Mouse (Mus musculus) liver (tissue): ENCODE results near the gene Lrrc41.
A peak's percentile ranks its signal among the peaks of the same experiment; 100 is the strongest.

ENCODE experiments used
- DNase-seq: peaks from one replicate; pipeline ENCODE4 v3.0.0-alpha.2; 2020; ENCODE audit warnings: mixed read lengths

The Lrrc41 gene

DNA sequence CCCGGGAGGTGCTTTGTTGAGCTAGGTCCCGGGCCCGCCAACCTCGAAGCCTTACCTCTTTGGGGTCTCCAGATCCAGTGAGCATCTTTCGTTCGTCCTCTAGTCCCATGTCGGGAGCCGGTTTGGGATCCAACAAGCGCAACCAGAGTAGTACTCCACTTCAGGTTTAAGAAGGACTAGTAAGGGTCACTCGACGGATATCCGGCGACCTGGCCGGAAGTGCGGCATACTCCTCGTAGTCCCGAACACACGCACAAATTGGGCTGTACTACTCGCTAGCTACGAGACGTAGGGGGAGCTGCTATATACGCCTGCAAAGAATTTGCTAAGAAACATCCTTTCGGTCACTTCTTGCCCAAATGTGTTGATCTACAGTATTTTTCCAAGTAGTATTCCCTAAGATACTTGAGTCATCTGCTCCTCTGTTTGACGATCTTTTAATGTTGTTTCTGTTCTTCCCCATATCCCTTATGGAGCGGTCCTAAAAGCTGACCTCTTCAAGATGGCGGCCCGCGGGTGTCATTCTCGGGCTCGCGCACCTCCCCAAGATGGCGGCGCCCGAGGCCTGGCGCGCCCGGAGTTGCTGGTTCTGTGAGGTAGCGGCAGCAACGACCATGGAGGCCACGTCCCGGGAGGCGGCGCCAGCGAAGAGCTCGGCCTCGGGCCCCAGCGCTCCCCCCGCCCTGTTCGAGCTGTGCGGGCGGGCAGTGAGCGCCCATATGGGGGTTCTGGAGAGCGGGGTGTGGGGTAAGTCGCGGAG is at the start of gene Lrrc41, which contains the start of gene Uqcrh:
Gene Lrrc41, plus strand, starts transcription at position 409 of the 760 bp plus-strand sequence.
Gene Uqcrh, minus strand, starts transcription at position 211 of the 760 bp plus-strand sequence.
- DNase-seq, result peak; percentile 96

DNA sequence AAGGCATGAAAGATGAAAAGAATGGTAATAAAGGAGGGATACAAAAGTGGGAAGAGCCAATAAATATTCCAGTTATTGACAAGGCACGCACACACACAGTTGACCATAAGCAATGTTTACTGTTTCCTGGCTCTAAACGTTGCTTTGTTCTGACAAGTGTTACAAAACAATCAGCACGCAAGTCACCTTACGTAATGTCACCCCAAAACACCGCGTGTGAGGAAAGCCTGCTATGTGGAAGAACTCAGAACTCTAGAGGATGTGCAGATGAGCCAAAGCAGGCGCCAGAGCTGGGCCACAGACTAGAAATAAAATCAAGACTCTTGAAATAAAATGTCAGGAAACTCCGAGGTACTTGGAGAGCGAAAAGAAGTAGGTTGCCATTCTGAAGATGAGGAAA is 42.2 kb upstream of the Lrrc41 start:
- no peak for DNase-seq

DNA sequence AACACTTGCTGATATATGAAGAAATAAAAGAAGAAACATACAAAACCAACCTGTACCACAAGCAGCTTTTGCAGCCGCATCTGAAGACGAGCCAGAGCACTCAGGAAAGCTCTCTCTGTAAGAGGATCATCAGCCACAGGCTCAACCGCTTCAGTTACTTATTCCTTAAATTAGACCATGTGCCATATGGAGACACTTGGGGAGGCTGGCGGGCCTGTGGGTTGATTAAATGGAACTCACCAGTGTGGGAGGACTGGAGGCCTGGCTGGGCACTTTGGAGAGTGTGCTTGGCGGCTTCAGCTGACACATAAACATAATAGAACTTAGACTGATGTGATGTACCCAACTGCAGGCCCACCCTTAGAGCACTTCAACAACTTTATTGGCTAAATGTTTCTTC is 41.7 kb upstream of the Lrrc41 start:
- no peak for DNase-seq

DNA sequence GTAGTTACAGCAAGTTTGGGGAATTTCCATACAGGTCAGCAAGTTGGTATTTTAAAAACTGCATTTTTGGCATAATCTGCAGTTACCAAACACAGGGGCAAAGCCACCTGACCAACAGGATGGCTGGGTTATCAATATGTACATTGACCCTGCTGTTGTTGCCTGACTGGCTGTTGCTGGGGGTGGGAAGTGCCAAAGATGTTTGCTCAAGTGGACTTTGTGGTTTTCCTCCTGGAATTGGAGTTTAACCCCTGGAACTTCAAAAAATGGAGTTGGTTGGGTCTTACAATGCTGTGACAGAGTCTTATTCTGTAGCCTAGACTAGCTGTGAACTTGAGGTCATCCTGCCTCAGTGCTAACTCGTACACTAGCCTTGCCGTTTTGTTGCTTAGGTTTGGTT is 34.6 kb upstream of the Lrrc41 start:
- no peak for DNase-seq

DNA sequence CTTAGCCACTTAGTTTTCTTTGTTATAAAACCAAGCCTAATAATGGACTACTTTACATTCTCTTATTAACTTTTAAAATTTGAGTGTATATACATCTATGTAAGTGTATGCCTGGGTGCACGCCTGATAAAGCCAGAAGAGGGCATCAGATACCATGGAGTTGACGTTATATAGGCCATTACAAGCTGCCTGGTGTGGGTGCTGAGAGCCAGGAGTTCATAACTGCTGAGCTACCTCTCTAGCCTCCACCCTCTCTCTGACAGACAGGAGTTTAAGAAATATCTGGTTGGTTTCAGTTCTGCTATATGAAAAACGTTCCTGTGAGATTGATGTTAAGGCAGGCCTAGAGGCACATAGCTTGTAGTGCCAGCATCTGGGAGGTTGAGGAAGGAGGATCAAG is 32.9 kb upstream of the Lrrc41 start:
- DNase-seq, result no peak

DNA sequence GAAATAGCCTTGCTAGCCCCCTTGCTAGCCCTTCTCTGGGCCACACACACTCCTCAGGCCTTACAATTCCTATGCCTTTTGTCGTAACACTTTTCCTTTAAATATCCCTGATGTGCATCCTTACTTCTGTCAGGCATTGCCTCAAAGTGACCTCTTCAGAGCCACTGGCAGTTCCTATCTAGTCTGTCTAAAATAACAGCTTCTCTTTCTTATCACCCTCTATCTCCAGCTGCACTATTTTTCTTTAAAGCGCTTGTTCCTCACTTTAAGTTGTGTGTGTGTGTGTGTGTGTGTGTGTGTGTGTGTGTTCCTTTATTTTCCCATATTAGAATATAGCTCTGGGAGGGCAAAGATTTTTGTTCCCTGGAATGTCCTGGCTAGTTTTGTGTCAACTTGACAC is 28.5 kb upstream of the Lrrc41 start:
- DNase-seq, result no peak

DNA sequence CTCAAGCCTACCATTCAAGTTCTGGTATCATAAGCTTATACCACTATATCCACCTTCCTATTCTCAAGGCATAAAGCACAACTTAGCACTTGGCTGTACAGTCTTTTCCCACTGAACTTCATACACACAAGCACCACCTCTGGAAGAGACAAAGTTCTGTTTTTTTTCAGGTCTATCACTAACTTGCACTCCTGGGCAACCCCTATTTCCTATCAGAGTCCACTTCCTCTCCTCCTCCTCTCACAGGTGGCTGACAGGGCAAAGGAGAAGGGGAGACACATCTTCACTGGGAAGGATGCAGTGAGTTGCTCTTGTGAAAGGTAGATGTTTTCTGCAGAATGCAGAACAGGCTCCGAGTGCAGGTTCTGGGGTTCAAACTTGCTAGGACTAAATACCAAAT is 27.4 kb upstream of the Lrrc41 start:
- no peak for DNase-seq

DNA sequence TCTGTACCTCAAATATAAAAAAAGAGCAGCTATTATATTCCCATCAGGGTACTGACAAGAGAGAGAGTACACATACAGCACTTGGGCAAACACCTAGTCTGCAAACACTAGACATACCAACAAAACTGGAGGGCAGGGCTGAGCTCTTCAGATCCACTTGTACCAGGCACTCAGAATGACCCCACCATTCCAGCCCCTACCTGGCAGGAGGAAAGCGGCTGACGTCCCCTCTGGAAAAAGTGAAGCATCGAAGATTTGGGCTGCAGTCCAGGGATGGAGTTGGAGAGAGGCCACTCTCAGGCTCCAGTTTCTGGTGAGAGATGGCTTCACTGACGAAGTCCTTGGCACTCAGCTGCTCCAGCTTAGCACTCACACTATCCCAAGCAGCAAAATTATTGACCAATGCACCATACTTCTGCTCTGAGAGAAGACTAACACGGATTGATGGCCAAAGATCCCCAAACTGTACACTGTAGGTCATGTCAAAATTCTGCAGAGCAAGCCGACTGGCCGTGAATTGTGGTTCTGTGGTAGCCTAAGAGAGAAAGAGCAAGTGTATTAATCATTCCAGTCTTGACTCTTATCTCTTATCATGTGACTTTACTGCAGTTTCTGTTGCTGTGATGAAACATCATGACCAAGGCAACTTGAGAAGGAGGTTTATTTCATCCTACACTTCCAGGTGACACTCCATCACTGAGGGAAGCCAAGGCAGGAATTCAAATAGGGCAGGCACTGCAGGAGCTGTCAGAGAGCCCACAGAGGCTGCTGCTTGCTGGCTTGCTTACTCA is 26.7 kb upstream of the Lrrc41 start:
- DNase-seq, result no peak

DNA sequence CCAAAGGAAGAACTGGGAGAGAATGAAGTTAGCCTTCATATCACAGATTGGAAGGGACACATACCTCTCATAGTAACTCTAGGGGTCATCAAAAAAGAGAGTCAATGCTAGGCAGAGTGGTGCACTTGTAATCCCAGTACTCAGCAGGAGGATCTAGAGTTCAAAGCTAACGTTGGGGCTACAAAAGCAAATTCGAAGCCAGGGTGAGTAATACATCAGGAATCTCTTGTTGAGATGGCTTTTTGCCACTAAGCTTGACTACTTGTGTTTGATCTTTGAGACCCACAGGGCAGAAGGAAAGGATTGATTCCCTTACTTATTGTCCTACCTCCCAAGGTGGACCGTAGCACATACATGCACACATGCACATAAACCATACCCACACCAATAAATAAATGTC is 25.9 kb upstream of the Lrrc41 start:
- DNase-seq, result no peak

DNA sequence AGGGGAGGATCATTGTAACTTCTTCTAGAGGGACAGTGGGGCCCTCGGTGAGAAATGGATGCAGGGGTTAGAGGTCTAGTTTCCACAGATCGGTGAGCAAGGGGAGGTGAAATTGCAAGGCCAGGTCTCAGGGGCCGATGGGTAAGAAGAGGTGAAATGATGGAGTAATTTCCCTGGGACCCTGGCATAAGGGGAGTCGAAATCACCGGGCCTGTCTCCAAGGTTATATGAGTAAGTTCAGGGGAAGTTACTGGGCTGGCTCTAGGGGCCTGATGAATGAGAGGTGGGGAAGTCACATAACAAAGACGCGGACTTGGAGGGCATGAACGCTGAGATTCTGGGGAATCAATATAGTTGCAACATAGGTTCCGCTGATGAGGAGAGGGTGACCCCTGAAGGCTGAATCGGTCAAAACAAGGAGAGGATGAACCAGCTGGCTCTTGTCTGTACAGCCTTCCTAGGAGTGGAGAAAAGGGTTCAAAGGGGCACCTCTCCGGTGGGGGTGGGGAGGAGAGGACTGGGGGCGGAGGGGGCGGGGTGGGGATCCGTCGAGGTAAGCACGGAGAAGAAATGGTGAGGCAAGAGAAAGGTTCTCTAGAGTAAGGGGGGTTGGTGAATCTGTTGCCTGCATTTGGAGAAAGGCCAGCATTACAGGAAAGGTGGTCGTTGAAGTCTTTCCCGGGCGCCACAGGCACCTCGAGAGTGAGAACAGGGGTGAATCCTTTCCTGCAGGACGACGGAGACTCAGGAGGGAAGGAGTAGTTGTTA is 22.4 kb upstream of the Lrrc41 start:
- peak; percentile 40 for DNase-seq

DNA sequence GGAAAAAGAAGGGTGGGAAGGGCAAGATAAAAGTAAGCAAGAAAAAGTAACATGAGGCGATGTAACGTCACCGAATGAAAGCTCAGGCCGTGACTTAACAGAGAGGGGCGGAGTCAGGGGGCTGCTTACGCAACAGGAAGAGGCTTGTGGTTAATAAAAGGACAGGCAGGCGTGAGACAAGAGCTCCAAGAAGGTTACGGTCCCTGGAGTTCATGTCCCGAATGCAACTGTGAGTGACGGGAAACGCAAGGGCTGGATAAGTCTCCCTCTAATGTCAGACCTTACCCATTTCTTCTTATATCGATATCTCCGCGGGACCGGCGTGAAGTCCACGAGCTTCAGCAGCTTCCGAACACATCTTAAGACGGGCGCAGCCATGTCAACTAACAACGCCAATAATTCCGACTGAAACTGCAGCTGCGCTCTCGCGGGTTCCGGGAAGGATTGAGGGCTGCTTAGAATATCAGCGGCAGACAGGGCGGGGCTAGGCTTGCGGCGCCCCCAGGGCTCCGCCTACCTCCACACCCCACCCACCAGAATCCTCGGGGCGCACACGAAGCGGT is 21.6 kb upstream of the Lrrc41 start, which contains the start of gene Nsun4:
Gene Nsun4, minus strand, starts transcription at position 478 of the 563 bp plus-strand sequence.
- peak; percentile 93 for DNase-seq

DNA sequence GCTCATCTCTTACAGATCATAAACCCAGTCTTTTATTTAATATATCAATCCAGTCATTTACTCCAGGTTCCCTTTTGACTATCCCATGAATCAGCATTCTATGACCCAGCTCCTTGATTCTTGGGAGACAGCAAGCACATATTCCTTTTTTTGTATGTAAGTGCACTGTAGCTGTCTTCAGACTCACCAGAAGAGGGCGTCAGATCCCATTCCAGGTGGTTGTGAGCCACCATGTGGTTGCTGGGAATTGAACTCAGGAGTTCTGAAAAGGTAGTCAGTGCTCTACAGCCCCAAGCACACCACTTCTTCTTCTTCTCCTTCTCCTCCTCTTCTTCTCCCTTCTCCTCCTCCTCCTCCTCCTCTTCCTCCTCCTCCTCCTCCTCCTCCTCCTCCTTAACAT is 17.5 kb upstream of the Lrrc41 start:
- DNase-seq, result no peak

DNA sequence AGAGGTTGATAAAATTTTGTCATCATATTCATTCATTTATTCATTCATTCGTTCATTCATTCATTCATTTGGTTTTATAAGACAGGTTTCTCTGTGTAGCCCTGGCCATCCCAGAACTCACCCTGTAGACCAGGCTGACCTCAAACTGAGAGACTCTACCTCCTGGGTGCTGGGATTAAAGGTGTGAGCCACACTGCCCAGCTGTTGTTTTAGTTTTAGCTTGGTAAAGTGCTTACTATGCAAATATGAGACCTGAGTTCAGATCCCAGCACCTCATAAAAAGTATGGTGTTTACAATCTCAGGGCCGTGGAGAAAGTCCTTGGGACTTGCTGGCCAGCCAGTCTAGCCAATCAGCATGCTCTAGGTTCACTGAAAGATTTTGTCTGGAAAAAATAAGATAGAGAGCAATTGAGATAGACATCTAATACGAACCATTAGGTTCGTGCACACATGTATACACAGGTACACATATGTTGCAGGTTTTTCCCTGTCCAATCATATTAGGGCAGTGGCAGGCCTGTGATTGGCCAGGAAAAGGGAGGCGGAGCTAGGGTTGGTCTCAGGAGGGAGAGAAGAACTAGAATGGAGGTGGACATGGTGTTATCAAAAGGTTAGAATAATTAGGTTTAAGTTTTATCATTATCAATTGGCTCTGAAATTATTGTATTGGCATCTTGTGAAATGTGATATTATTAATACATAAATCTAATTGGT is 15.9 kb upstream of the Lrrc41 start:
- no peak for DNase-seq

DNA sequence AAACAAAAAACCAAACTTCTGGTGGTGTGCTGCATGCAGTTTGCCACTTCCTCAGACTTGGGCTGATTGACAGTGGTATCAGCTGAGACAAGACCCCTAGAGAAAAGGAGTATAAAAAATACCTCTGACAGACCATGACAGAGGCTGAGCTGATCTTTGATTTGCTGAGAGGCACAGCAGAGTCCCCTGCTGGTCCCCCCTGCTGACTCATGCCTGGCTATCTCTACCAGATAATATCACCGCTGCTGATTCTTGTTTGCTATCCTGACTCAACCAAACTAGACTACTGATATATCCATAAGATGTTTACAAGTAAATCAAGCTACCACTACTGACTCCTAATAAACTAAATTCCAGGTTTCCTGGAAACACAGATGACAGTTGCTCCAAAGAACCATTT is 11.2 kb upstream of the Lrrc41 start:
- DNase-seq, result peak; percentile 14

DNA sequence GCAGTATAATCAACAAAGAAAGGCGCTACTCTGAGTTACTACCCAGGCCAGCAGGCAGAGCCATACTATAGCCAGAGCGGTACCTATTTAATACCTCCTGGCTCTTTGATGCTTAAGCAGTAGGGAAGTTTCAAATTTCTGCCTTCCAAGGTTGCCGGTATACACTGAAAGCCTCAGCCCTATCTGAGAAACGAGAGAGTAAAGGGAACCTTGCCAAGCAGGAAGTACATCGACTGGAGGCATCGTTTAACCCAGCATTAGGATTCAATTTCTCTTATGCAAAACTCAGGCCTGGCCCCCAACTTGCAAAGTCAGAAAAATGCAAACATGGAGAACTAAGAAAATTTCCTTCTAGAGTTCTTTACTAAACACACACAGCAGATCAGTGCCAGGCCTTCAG is 5.0 kb upstream of the Lrrc41 start:
- DNase-seq, result no peak

DNA sequence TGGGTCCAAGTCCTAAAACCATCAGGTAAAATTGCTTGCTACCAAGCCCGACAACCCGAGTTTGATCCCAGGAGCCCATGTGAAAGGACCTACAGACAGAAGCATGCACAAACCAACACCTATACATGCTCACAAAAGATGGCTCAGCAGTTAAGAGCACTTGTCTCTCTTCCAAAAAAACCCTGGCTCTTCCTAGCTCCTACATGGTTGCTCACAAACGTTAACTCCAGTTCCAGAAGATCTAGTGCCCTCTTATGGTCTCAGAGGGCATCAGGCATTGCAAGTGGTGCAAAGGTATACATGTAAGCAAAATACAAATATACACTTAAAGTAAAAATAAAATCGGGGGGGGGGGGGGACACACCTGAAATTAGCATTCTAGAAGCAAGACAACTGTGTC is 1.9 kb upstream of the Lrrc41 start:
- DNase-seq, result no peak

DNA sequence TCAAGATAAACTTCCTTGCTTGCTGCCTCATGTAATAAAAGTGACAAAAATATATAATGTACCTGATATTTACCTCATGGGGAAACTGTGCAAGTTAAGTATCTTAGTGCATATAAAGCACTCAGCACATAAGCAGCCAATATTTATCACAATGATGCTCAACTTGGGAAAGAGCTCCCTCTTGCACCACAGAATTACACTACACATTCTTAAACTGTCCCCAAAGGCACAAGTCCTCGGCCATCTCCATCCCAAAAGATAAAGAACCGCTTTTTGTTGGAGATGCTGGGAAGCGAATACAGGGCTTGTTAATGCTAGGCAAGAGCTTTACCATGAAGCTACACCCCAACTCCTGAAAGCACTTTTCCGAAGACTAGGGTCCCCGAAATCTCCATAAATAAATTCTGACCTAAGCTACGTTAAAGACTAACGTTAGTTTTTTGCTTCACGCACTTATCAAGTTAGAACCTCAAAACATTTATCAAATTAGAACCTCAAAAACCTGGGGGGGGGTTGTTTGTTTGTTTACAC is 859 bp upstream of the Lrrc41 start:
- DNase-seq, result no peak

DNA sequence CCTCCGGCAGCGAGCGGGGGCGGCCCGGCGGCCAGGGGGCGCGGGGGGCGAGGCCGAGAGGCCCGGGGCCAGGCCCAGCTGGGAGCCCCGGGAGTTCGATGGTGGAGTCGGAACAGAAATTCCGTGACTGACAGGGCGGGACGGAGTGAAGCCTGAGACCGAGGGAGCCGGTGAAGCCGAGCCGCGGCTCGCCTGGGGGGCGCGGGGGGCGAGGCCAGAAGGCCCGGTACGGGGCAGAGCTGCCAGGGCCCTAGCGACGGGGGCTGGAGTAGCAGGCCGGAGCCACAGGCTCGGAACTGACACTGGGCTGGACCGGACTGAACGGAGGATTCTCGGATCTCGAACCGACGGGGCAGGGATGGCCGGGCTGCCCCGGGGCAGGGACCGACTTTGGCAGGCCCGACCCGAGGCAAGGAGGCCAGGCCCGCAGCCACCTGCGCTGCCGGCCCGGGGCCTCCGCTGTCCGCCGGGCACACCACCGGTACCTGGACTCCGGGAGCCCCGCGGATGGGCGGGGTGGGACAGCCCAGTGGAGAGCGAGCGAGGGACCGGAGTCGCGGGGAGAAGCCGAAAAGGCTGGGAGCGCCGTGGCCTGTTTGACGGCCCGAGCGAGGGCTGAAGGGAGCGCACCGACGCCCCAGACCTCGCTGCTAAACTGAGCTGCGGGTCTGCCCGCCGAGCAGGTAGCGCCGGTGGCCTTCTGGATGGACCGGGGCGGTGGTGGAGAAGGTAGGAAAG is 731 bp downstream of the Lrrc41 start:
- DNase-seq, result peak; percentile 76

DNA sequence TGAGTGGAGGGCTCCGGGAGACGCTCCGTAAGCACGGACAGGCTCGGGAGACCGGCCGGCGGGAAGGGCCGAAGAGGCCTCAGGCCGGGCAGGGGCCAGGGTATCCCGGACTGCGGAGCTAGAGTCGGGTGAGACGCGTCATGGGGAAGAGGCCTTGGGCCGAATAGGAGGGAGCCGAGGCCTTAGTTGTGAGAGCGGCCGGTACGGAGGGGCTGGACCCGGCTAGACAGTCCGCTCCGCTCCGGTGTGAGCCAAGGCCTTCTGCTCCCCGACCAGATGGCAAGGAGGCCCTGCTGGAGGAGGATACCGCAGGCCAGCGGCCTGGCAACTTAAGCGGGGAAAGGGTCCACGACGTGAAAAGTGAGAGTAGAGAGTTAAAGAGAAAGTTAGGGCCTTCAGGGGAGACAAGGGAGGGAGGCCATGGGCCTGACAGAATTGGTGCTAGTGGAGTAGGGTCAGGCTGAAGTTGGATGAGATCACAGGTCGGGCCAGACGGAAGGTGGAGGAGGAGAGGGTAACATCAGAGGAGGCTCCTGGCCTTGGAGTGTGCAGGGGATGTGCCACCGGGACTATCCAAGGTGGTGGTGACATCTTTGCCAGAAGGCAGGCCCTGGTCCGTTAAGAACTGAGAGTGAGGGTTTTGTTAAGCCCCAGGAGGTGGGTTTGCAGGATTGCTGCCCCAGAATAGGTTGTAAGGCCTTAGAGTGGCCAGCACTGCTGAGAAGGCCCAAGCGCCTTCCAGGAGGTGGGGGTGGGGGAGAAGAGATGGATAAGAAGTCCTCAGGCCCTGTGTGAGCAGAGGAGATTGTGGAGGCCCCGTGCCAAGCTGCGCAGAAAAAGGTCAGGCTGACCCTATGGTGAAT is 1.5 kb downstream of the Lrrc41 start:
- DNase-seq, result peak; percentile 62
